Mouse (Mus musculus) adrenal gland, adult 18-20 months (tissue): ENCODE results near the gene Samd10. TPM values are rescaled to one million over a fixed set of nuclear protein-coding genes. Genes with fewer than 3 reads are reported as not detected.
A peak's percentile ranks its signal among the peaks of the same experiment; 100 is the strongest.

Experiments
- DNase-seq, 2 experiments: peaks; one replicate each; pipeline ENCODE4 v3.0.0; 2021 to 2022; ENCODE audit warnings: low spot score in 2 of 2
- total RNA-seq, 2 experiments: library from RNA; stranded (reverse); gene quantifications; 1 replicate in 1 of 2; 2 replicates in 1 of 2; pipeline ENCODE4 v1.2.3; 2021

The Samd10 gene
- total RNA-seq, 2 experiments from 2014 or later: 8.3 to 8.7 TPM

GRCm38 (mm10) chr2:181593042-181593421 lies 6.0 kb downstream of the Samd10 start:
- DNase-seq: no peak

GRCm38 (mm10) chr2:181592231-181593041 lies 6.6 kb downstream of the Samd10 start, which contains the start of gene Zfp512b:
Zfp512b (minus strand) TSS chr2:181592803.
- DNase-seq: peak; percentile 63 to 67

DNA sequence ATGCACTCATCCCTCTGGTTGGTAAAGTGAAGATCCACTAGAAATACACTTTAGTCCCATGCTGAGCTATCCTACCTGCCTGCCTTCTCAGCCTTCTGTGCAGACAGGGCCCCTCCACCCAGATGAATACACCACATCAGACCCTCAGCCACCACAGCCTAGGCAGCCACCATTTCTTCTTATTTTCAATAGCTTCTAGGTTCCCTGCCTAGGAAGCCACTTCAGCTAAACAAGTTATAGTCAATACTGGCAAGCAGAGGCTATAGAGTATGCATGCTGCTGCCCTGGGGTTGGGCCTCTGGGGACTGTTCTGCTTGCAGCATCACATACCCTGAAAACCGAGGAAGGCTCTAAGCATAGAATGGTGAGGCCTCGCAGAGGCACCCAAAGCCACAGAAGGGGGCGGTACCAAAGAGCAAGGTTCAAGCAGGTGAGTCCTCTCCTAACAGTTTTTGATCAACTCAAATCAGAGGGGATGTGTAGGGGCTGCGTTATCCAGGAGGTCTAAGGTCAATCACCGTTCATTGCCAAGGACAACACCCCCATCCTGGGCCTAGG lies 7.4 kb downstream of the Samd10 start, which contains the start of gene Prpf6:
TSS of gene Prpf6 (plus strand) at position 341 of the 558 bp plus-strand sequence.
- no peak for DNase-seq

DNA sequence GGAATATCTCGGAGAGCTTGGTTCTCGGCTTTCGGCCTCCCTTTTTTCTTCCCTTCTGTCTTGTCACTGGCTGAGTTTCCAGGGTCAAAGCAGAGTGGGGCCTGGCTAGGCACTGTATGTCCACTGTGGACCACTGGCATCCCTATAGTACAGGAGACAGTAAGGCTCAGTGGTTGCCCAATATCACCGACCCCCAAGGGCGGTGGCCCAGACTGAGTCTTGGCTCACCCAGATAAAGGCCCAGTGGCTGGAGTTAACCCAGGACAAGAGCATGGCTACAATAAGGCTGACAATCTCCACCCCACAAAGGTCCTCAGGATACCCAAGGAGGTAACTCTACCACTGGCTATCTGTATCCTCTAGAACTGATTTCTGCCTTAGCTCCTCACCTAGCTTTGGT lies 8.5 kb downstream of the Samd10 start:
- no peak for DNase-seq

- DNase-seq: no peak
Observed at GRCm38 (mm10) chr2:181589732-181590105, 9.3 kb downstream of the Samd10 start.

GRCm38 (mm10) chr2:181589011-181589731 lies 9.8 kb downstream of the Samd10 start:
- DNase-seq: no peak

GRCm38 (mm10) chr2:181588229-181588780 lies 10.7 kb downstream of the Samd10 start:
- no peak for DNase-seq

DNA sequence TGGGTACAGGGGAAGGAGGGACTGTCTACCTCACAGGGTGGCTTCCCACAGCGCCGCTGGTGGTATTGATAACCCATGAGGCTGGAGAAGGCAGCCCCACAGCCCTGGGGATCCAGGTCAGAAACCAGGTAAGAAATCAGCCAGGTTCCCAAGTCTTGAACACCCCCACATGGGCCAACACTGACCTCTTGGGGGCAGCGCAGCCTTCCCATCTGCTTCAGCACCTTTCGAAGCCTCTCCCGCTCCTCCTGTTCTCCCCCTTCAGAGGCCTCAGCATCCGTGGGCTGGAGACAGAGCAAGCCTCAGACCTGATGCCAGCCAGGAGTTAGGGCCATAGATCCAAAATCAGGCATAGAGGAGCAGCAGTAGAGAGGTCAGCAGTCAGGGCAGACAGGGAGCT lies 11.2 kb downstream of the Samd10 start:
- no peak for DNase-seq

DNA sequence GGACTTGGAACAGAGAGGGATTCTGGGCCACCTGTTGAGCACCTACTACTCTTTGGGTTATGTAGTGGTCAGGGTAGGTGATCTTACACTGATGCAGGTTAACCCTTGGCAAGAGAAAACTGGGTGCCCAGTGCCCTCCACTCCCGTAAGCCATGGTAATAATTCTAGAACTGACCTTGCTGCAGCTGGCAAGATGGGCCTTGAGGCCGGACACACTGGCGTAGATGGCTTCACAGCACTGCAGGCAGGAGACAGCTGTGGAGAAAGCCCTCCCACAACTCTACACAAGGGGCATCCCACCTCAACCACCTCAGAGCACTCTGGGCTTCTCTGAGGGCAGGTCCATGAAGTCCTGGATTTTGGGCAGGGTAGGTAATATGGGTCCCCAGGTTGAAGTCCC lies 12.9 kb downstream of the Samd10 start:
- DNase-seq: no peak

DNA sequence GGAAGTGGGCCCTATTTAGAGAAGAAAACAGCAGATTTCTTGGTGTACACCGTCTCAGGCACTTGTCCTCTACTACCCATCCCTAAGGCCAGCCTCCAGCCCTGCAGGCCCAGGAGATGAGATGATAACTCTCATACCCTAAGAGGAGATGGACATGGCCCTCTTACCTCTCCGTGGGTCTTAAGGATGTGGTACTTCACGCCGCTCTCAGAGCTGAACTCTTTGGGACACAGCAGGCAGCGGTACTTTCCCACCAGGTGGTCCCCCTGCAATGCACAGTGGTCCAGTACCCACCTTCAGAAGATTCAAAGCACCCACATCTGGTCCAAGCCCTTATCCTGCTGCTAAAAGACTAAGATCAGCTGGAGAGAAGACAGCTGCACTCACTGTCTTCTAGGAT lies 13.5 kb downstream of the Samd10 start:
- DNase-seq: no peak

GRCm38 (mm10) chr2:181584411-181584942 lies 14.5 kb downstream of the Samd10 start, which contains the start of gene Uckl1:
Uckl1 (minus strand) TSS chr2:181584892.
- no peak for DNase-seq

DNA sequence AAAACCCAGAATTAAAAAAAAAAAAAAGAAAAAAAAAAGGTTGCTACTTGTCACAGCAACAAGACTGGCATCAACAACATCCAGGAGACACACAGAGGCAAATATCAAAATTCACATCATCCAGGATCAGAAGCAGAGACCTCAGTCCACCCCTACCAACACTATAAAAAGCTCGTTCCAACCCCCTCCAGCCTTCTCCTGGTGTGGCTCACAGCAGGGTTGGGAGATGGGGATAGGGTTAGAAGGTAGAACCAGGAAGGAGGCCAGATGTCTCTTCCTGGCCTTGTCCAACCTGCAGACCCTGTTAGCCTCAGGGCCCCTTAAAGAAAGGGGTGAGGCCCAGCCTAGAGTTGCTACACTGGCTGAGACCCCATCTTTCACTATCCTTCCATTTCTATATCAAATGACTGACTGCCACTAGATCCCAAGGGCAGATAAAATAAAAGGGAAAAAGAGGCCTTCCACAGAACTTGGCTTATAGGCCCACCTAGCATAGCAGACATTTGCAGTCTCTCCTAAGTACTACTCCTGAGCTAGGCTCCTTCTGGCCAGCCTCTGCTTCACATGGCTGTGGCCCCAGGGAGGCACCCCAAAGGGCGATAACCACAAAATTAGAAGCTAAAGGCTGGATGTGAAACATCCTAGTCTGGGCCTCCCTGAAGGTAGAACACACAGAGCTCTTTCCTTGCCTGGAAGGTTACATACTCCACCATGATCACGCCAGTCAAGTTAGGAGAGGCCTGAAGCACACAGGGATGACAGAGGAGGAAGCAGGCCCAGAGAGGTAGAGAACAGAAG lies 15.4 kb downstream of the Samd10 start:
- DNase-seq: peak in 1 of 2 experiments; percentile 2

GRCm38 (mm10) chr2:181582939-181583338 lies 16.1 kb downstream of the Samd10 start:
- DNase-seq: peak; percentile 2 to 17

DNA sequence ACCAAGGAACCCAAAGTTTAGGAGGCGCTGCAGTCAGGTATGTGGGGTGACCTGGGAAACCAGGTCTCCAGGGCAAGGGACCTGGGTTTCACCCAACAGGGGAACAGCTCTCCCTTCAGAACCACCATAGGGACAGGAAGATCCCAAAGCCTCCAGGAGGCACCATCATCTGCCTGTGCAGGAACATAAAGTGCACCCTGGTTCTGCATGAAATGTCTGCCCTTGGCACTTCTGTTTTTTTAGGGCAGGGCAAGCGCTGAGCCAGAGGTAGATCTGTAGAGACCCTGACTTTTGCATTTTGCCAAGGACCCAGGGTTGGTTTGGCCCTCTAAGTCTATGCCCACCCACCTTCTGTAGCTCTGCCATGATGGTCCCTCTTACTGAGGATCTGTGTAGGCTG lies 16.7 kb downstream of the Samd10 start:
- peak in 1 of 2 experiments; percentile 7 for DNase-seq

DNA sequence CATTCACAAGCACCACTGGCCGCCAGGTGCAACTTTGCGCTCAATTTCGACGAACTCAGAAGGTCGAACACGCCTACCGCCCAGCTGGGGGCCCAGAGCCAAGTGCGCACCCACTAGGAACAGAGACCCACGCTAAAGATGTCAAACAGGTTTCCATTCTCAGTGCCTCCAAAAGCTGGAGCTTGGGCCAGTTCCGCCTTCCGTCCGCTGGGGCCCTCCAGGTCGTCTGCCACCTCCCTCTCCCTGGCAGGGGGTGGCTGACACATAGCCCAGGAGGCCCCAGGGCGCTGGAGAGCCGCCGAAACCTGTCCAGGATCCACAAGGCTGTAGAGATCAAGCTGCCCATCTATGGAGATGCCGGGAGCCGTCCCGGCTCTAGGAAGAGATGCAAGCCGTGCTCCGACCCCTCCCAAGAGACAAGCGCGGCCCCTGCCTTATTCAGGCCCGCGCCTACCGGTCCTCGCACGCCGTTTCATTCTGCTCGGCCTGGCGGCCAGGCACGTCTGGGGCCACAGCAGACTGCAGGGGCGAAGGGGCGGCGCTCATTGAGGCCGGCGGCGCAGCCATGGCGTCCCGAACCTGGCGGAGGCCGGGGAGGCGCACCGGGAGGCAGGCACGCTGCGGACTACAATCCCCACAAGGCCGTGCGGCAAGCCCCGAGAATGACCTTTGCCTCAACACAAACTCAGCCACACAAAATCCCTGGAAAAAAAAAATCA lies 17.5 kb downstream of the Samd10 start:
- DNase-seq: peak; percentile 85

- peak; percentile 77 to 85 for DNase-seq
Observed at GRCm38 (mm10) chr2:181581016-181581401, 18.0 kb downstream of the Samd10 start.

DNA sequence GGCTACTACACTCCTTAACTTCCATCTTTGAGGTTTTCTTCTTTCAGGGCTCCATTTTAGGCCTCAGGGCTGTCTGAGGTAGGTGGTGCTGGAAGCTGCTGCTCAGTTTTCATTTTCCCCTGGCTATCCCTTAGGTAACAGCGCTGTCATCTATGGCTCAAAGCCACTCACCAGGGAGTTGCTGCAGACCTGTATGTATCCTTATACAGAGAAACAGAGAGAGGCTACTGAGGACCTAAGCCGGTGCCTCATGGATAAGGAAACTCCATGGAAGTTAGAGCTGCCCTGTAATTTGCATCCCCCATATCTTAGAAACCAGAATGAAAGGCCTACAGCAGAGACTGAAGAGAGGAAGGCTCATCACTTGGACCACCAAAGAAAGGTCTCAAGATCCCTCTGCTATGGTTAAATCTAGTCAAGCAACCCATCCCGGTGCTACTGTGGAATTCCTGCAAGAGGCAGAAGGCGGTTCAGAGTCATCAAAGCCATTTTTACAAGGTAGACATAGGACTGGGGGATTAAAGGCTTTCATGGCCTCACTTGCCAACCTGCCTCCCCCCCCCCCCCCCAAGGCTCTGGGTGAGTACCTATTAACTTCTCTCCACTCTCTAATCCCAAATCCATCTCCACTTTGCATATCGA lies 18.8 kb downstream of the Samd10 start:
- peak in 1 of 2 experiments; percentile 2 for DNase-seq

DNA sequence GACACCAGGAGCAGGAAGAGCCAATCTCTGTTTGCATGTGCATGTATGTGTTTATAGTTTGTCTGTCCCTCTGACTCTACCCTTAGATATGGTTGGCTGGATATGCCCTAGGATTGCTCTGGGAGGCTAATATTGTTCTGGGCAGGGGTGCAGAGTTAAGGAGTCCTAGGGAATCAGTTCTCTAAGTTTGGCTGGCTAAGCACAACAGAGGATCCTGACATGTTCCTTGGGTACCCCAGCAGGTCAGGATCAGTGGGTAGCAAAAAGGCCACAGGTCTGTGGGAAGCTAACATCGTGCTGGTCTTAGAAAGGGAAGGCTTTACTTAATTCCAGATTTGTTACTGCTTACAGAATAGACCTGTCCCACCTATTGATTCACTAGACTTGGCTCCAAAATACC lies 19.3 kb downstream of the Samd10 start:
- DNase-seq: peak in 1 of 2 experiments; percentile 1
